Mouse (Mus musculus): ENCODE results near the gene Mink1. TPM values are rescaled to one million over a fixed set of nuclear protein-coding genes. Genes with fewer than 3 reads are reported as not detected.
"Not testable (repeated sequence)": the region's sequence is repeated elsewhere in the genome, so short reads cannot be mapped to it uniquely, and the experiment has no call there.

Mink1 gene
- polyA plus RNA-seq, 1 experiment = 120 TPM

GRCm38 (mm10) chr11:70544496-70544895, 18.2 kb upstream of the Mink1 start:
- Histone ChIP-seq H3K4me1 (ENCODE audit: control insufficient read depth, insufficient read depth, low read length) (no peaks in the 10 kb centered on the region; the same call in 1 of the 2 replicates), H3K4me3 (replicated peaks; ENCODE audit: extremely low read depth, low read depth, low read length) (no peak overlapping the region)
- 64% methylated on average over 7 of the region's 7 CpGs for WGBS
- TF ChIP-seq CTCF (IDR thresholded peaks at IDR 0.05; ENCODE audit: insufficient read depth, low read length) (no peak), POLR2A (IDR thresholded peaks at IDR 0.05; ENCODE audit: borderline replicate concordance, extremely low read depth, low read depth, low read length) (no peak)
- DNase-seq = no peak

GRCm38 (mm10) chr11:70551526-70551925, 11.2 kb upstream of the Mink1 start:
- WGBS = 95% methylated on average over 8 of the region's 8 CpGs
- Histone ChIP-seq H3K4me1 (ENCODE audit: control insufficient read depth, insufficient read depth, low read length) (no peaks in the 10 kb centered on the region), H3K4me3 (replicated peaks; ENCODE audit: extremely low read depth, low read depth, low read length) (no peak overlapping the region)
- TF ChIP-seq CTCF (IDR thresholded peaks at IDR 0.05; ENCODE audit: insufficient read depth, low read length) = no peak
- TF ChIP-seq POLR2A (IDR thresholded peaks at IDR 0.05; ENCODE audit: borderline replicate concordance, extremely low read depth, low read depth, low read length) = no peak
- no peak for DNase-seq

GRCm38 (mm10) chr11:70553940-70554339, 8.7 kb upstream of the Mink1 start:
- no peak for DNase-seq
- Histone ChIP-seq H3K4me1 (ENCODE audit: control insufficient read depth, insufficient read depth, low read length) (no peaks in the 10 kb centered on the region), H3K4me3 (replicated peaks; ENCODE audit: extremely low read depth, low read depth, low read length) (no peak overlapping the region)
- TF ChIP-seq CTCF (IDR thresholded peaks at IDR 0.05; ENCODE audit: insufficient read depth, low read length) (no peak), POLR2A (IDR thresholded peaks at IDR 0.05; ENCODE audit: borderline replicate concordance, extremely low read depth, low read depth, low read length) (no peak)
- WGBS = 28% methylated on average over 7 of the region's 7 CpGs

- Histone ChIP-seq H3K4me3 (replicated peaks; ENCODE audit: extremely low read depth, low read depth, low read length) (no peak overlapping the region), H3K4me1 (ENCODE audit: control insufficient read depth, insufficient read depth, low read length) (peaks cover 3% of the 10 kb centered on the region)
- WGBS = 87% methylated on average over 9 of the region's 9 CpGs
- TF ChIP-seq POLR2A (IDR thresholded peaks at IDR 0.05; ENCODE audit: borderline replicate concordance, extremely low read depth, low read depth, low read length) (no peak), CTCF (IDR thresholded peaks at IDR 0.05; ENCODE audit: insufficient read depth, low read length) (no peak)
- DNase-seq = no peak
These were observed 5.1 kb upstream of the Mink1 start for GRCm38 (mm10) chr11:70557545-70557944.

- Histone ChIP-seq H3K4me3 (replicated peaks; ENCODE audit: extremely low read depth, low read depth, low read length) (peak overlapping the region; percentile 97), H3K4me1 (ENCODE audit: control insufficient read depth, insufficient read depth, low read length) (peaks cover 3% of the 10 kb centered on the region)
- no peak for TF ChIP-seq CTCF (IDR thresholded peaks at IDR 0.05; ENCODE audit: insufficient read depth, low read length)
- TF ChIP-seq POLR2A (IDR thresholded peaks at IDR 0.05; ENCODE audit: borderline replicate concordance, extremely low read depth, low read depth, low read length) = no peak
- WGBS = 0% methylated on average over 2 of the region's 2 CpGs
- DNase-seq = no peak
These were observed 769 bp upstream of the Mink1 start for GRCm38 (mm10) chr11:70561937-70562286.

- Histone ChIP-seq H3K4me1 (ENCODE audit: control insufficient read depth, insufficient read depth, low read length) (peaks cover 3% of the 10 kb centered on the region), H3K4me3 (replicated peaks; ENCODE audit: extremely low read depth, low read depth, low read length) (peak overlapping the region; percentile 75)
- 1% methylated on average over 25 of the region's 31 CpGs for WGBS
- TF ChIP-seq POLR2A (IDR thresholded peaks at IDR 0.05; ENCODE audit: borderline replicate concordance, extremely low read depth, low read depth, low read length) (no peak), CTCF (IDR thresholded peaks at IDR 0.05; ENCODE audit: insufficient read depth, low read length) (no peak)
- no peak for DNase-seq
These were observed 351 bp downstream of the Mink1 start for GRCm38 (mm10) chr11:70562995-70563469.

- WGBS = 2% methylated on average over 25 of the region's 25 CpGs
- H3K4me3 ChIP-seq (replicated peaks; ENCODE audit: extremely low read depth, low read depth, low read length) = peak overlapping the region; percentile 75
- peak; percentile 54 for DNase-seq
- peaks cover 3% of the 10 kb centered on the region for H3K4me1 ChIP-seq (ENCODE audit: control insufficient read depth, insufficient read depth, low read length)
- TF ChIP-seq POLR2A (IDR thresholded peaks at IDR 0.05; ENCODE audit: borderline replicate concordance, extremely low read depth, low read depth, low read length) = peak; percentile 12; the same call in 1 of the 2 replicates
- TF ChIP-seq CTCF (IDR thresholded peaks at IDR 0.05; ENCODE audit: insufficient read depth, low read length) = no peak
These were observed 992 bp downstream of the Mink1 start for GRCm38 (mm10) chr11:70563470-70564275.

- 32% methylated on average over 4 of the region's 4 CpGs for WGBS
- TF ChIP-seq CTCF (IDR thresholded peaks at IDR 0.05; ENCODE audit: insufficient read depth, low read length) (no peak), POLR2A (IDR thresholded peaks at IDR 0.05; ENCODE audit: borderline replicate concordance, extremely low read depth, low read depth, low read length) (no peak)
- DNase-seq = no peak
- Histone ChIP-seq H3K4me1 (ENCODE audit: control insufficient read depth, insufficient read depth, low read length) (peaks cover 3% of the 10 kb centered on the region), H3K4me3 (replicated peaks; ENCODE audit: extremely low read depth, low read depth, low read length) (no peak overlapping the region)
These were observed 1.7 kb downstream of the Mink1 start for GRCm38 (mm10) chr11:70564276-70564873.

- WGBS = 66% methylated on average over 7 of the region's 7 CpGs
- DNase-seq = no peak
- peaks cover 3% of the 10 kb centered on the region for H3K4me1 ChIP-seq (ENCODE audit: control insufficient read depth, insufficient read depth, low read length)
- no peak overlapping the region for H3K4me3 ChIP-seq (replicated peaks; ENCODE audit: extremely low read depth, low read depth, low read length)
- TF ChIP-seq POLR2A (IDR thresholded peaks at IDR 0.05; ENCODE audit: borderline replicate concordance, extremely low read depth, low read depth, low read length) = no peak
- no peak for TF ChIP-seq CTCF (IDR thresholded peaks at IDR 0.05; ENCODE audit: insufficient read depth, low read length)
These were observed 3.9 kb downstream of the Mink1 start for GRCm38 (mm10) chr11:70566586-70566985.

- 77% methylated on average over 1 of the region's 1 CpGs for WGBS
These were observed 7.9 kb downstream of the Mink1 start for GRCm38 (mm10) chr11:70570614-70571013.

More at GRCm38 (mm10) chr11:70570614-70571013, 7.9 kb downstream of the Mink1 start:
- H3K4me1 ChIP-seq (ENCODE audit: control insufficient read depth, insufficient read depth, low read length); H3K4me3 ChIP-seq (replicated peaks; ENCODE audit: extremely low read depth, low read depth, low read length); DNase-seq: not testable (repeated sequence)

All from lung, adult 2 months (tissue).